ENCODE assay signal across 17 mouse cellular contexts in the genomic region with DNA sequence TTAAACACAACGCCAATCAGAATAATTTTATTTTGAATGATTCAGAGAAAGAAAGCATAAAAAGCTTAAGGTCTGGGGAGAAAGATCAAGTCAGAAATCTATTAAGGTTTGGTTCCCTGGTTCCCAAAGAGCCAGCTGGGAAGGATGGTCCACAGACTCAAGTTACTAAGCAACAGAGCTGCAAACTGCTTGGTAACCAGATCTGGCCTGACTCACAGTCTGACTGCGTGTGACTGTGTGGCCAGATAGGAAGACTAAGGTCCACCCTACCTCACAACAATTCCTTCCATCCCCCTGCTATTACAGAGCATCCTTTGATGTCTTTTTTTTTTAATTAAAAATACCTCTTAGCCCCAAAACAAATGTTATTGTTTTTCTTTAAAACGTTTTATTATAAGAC.
A peak's percentile ranks its signal among the peaks of the same experiment; 100 is the strongest.
DNase-seq lines count a peak whose midpoint lies in the region; ATAC-seq and TF ChIP-seq lines count a peak whose summit lies in the region.
"Had no signal": no experiment of that assay in that cellular context is flagged by ENCODE, and none has a peak within 500 bp of the region (broad histone marks: within the 10 kb centered on the region; RNA-seq: fewer than 3 reads in every experiment).

No protein-coding gene starts in this region.

- no peak overlapping the region for H3K4me3 ChIP-seq in liver, postnatal 0 days (ENCODE audit: low read depth, low read length)
- H3K4me3 ChIP-seq: forebrain, embryonic 12.5 days; left cerebral cortex, adult 2 months had no signal

- no peaks in the 10 kb centered on the region for H3K9me3 ChIP-seq in liver, postnatal 0 days (ENCODE audit: low read length)
- H3K9me3 ChIP-seq: forebrain, embryonic 12.5 days had no signal

- H3K4me2 ChIP-seq in liver, postnatal 0 days (ENCODE audit: low read depth, low read length) = no peak overlapping the region
- H3K4me2 ChIP-seq: forebrain, embryonic 12.5 days; liver, embryonic 11.5 days had no signal

- no peak overlapping the region for H3K9ac ChIP-seq in liver, postnatal 0 days (replicated peaks)
- H3K9ac ChIP-seq: forebrain, embryonic 12.5 days had no signal

- H3K27ac ChIP-seq in liver, postnatal 0 days (ENCODE audit: low read depth) = no peak overlapping the region
- H3K27ac ChIP-seq: forebrain, embryonic 12.5 days; left cerebral cortex, adult 2 months had no signal

- TF ChIP-seq CTCF in liver, postnatal 0 days (IDR thresholded peaks at IDR 0.05; ENCODE audit: low read depth) = no peak

- H3K36me3 ChIP-seq in liver, postnatal 0 days (replicated peaks; ENCODE audit: insufficient read depth, low read length) = no peaks in the 10 kb centered on the region
- H3K36me3 ChIP-seq: forebrain, embryonic 12.5 days had no signal

- H3K4me1 ChIP-seq in liver, postnatal 0 days (ENCODE audit: insufficient read depth) = no peaks in the 10 kb centered on the region

- no peak for TF ChIP-seq EP300 in liver, postnatal 0 days (IDR thresholded peaks at IDR 0.05; ENCODE audit: low read depth)

- H3K27me3 ChIP-seq in liver, postnatal 0 days (ENCODE audit: insufficient read depth, low read length) = no peaks in the 10 kb centered on the region
- H3K27me3 ChIP-seq: forebrain, embryonic 12.5 days had no signal

- WGBS in liver, postnatal 0 days (ENCODE audit: insufficient replicate concordance) = 69% methylated on average over 3 of the region's 3 CpGs

- DNase-seq in embryo, embryonic 10 days (ENCODE audit: low spot score) = peak; percentile 63
- DNase-seq in embryo, embryonic 9.5 days (ENCODE audit: extremely low spot score) = no peak
- DNase-seq in layer of hippocampus, adult 11-12 months (ENCODE audit: low spot score) = peak; percentile 18
- DNase-seq in layer of hippocampus, postnatal 25 days (ENCODE audit: extremely low spot score in 1 of 2, low spot score in 1 of 2) = no peak
- peak; percentile 34 for DNase-seq in Muller cell, postnatal 12 days (ENCODE audit: inconsistent ontology term)
- DNase-seq in layer of hippocampus, adult 8-10 months (ENCODE audit: low spot score in 2 of 2) = peak; percentile 22 to 34
- no peak for DNase-seq in liver, postnatal 0 days
- no peak for DNase-seq in urinary bladder, postnatal 36 days (ENCODE audit: low spot score in 2 of 2)
- DNase-seq: adrenal gland, adult 2 months; heart, adult 11 months; heart, postnatal 10 days; kidney, adult 2 months; lung, postnatal 4 days; thymus, adult 2 months had no signal

- no peak for ATAC-seq in liver, postnatal 0 days

Comparison
In these comparisons a context has a peak if more than half of its experiments do, and no peak if none do; other contexts are left out.
1. DNase-seq: peak in embryo, embryonic 10 days (single experiment), layer of hippocampus, adult 11-12 months (single experiment), Muller cell, postnatal 12 days (single experiment) and layer of hippocampus, adult 8-10 months (2 of 2); none in embryo, embryonic 9.5 days (single experiment), layer of hippocampus, postnatal 25 days (0 of 2), liver, postnatal 0 days (single experiment) and urinary bladder, postnatal 36 days (0 of 2).